Mouse (Mus musculus): ENCODE results near the gene Cog5. TPM values are rescaled to one million over a fixed set of nuclear protein-coding genes. Genes with fewer than 3 reads are reported as not detected.

Gene Cog5
- total and polyA plus RNA-seq, 3 experiments = 27.1 to 28.4 TPM; not detected in 1

DNA sequence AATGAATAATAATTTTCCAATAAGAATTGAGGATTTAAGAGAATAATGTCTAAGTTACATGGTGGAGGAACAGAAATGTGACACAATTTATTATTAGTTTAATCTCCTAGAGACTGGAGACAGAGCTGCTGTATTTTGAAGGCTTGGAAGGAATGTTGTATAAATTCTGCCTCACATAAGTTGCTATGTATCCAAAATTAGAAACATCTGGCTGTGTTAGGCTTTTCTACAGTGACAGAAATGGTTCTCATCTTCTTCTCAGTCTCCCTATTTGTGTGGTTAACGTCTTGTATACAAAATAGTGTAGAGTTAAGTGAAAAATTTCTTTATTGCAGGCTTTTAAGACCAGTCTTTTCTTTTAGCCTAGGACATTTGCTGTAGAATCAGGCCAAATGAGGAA lies 52.9 kb downstream of the Cog5 start:
- no peak overlapping the region for H3K27ac ChIP-seq (ENCODE audit: control insufficient read depth, low read depth, low read length)
- no peaks in the 10 kb centered on the region for H3K9me3 ChIP-seq (replicated peaks; ENCODE audit: insufficient read depth, low read length)
- TF ChIP-seq GATA1 (IDR thresholded peaks at IDR 0.05; ENCODE audit: low read depth, low read length) = no peak
- no peak for TF ChIP-seq ZC3H11A (IDR thresholded peaks at IDR 0.05; ENCODE audit: low read depth, low read length)
- no peak overlapping the region for H3K9ac ChIP-seq (ENCODE audit: control insufficient read depth, low read depth, low read length, poor library complexity, severe bottlenecking)
- no peak for DNase-seq (ENCODE audit: low read depth, low spot score)
- no peaks in the 10 kb centered on the region; the same call in 1 of the 2 replicates for H3K79me2 ChIP-seq (ENCODE audit: control insufficient read depth, insufficient read depth, low read length, poor library complexity)
- no peak overlapping the region for H3K4me3 ChIP-seq (ENCODE audit: control insufficient read depth in 1 of 2, insufficient read depth in 1 of 2, low read depth in 2 of 2, low read length in 2 of 2)
- H3K4me1 ChIP-seq (ENCODE audit: control insufficient read depth in 1 of 2, insufficient read depth in 2 of 2, low read length in 2 of 2) = peaks cover 4 to 6% of the 10 kb centered on the region in 2 experiments; a peak in 3 of 4 replicates
- H3K36me3 ChIP-seq (ENCODE audit: control insufficient read depth in 1 of 2, insufficient read depth in 2 of 2, low read length in 2 of 2) = peaks cover 0 to 5% of the 10 kb centered on the region in 2 experiments; a peak in 2 of 4 replicates
- no peaks in the 10 kb centered on the region for H3K27me3 ChIP-seq (ENCODE audit: control insufficient read depth in 1 of 2, insufficient read depth in 2 of 2, low read length in 2 of 2)

GRCm38 (mm10) chr12:31709665-31710064 lies 55.0 kb downstream of the Cog5 start:
- H3K9me3 ChIP-seq (replicated peaks; ENCODE audit: insufficient read depth, low read length) = no peaks in the 10 kb centered on the region
- peaks cover 0 to 6% of the 10 kb centered on the region in 2 experiments; a peak in 2 of 4 replicates for H3K4me1 ChIP-seq (ENCODE audit: control insufficient read depth in 1 of 2, insufficient read depth in 2 of 2, low read length in 2 of 2)
- H3K27me3 ChIP-seq (ENCODE audit: control insufficient read depth in 1 of 2, insufficient read depth in 2 of 2, low read length in 2 of 2) = no peaks in the 10 kb centered on the region
- no peak overlapping the region for H3K9ac ChIP-seq (ENCODE audit: control insufficient read depth, low read depth, low read length, poor library complexity, severe bottlenecking)
- H3K79me2 ChIP-seq (ENCODE audit: control insufficient read depth, insufficient read depth, low read length, poor library complexity) = no peaks in the 10 kb centered on the region
- no peak for DNase-seq (ENCODE audit: low read depth, low spot score)
- peaks cover 0 to 5% of the 10 kb centered on the region in 2 experiments; a peak in 2 of 4 replicates for H3K36me3 ChIP-seq (ENCODE audit: control insufficient read depth in 1 of 2, insufficient read depth in 2 of 2, low read length in 2 of 2)
- no peak overlapping the region for H3K27ac ChIP-seq (ENCODE audit: control insufficient read depth, low read depth, low read length)
- no peak for TF ChIP-seq UBTF (IDR thresholded peaks at IDR 0.05; ENCODE audit: borderline replicate concordance, insufficient read depth, low read depth, low read length)
- TF ChIP-seq ZC3H11A (IDR thresholded peaks at IDR 0.05; ENCODE audit: low read depth, low read length) = no peak
- no peak for TF ChIP-seq MEF2A (IDR thresholded peaks at IDR 0.05; ENCODE audit: extremely low read depth, insufficient replicate concordance, low read depth, low read length, poor library complexity, severe bottlenecking)
- TF ChIP-seq MYC (IDR thresholded peaks at IDR 0.05; ENCODE audit: low read depth, low read length) = no peak
- TF ChIP-seq POLR2A (IDR thresholded peaks at IDR 0.05; ENCODE audit: control insufficient read depth in 1 of 2, insufficient read depth in 1 of 2, low read depth in 1 of 2, low read length in 2 of 2, poor library complexity in 1 of 2) = no peak
- no peak for TF ChIP-seq CTCF (IDR thresholded peaks at IDR 0.05 in 2 of 3, conservative IDR thresholded peaks at IDR 0.05 in 1 of 3; ENCODE audit: control insufficient read depth in 1 of 3, insufficient read depth in 1 of 3, low read depth in 2 of 3, low read length in 3 of 3, poor library complexity in 1 of 3, severe bottlenecking in 1 of 3)
- TF ChIP-seq POLR2AphosphoS2 (IDR thresholded peaks at IDR 0.05; ENCODE audit: low read length) = no peak
- no peak for TF ChIP-seq KAT2A (conservative IDR thresholded peaks at IDR 0.05; ENCODE audit: low read depth, low read length)
- no peak for TF ChIP-seq ETS1 (IDR thresholded peaks at IDR 0.05; ENCODE audit: low read depth, low read length)
- TF ChIP-seq EP300 (IDR thresholded peaks at IDR 0.05; ENCODE audit: low read depth in 1 of 2, low read length in 2 of 2) = no peak
- no peak for TF ChIP-seq NRF1 (IDR thresholded peaks at IDR 0.05; ENCODE audit: insufficient read depth, low read depth, low read length, poor library complexity, severe bottlenecking)
- TF ChIP-seq MAFK (IDR thresholded peaks at IDR 0.05; ENCODE audit: borderline replicate concordance, low read depth, low read length) = no peak
- TF ChIP-seq MYB (IDR thresholded peaks at IDR 0.05; ENCODE audit: low read depth, low read length) = no peak
- H3K4me3 ChIP-seq (ENCODE audit: control insufficient read depth in 1 of 2, insufficient read depth in 1 of 2, low read depth in 2 of 2, low read length in 2 of 2) = no peak overlapping the region
